Mouse (Mus musculus): ENCODE measurements at regions not wholly inside any gene's neighbourhood (a gene's known extent, or its start where the extent isn't known, plus 50 kb on each side); places are given as distances from the start of the nearest gene placed in this dataset.

- Histone ChIP-seq H3K27me3 (ENCODE audit: control insufficient read depth, insufficient read depth, low read depth, low read length) (no peaks in the 10 kb centered on the region), H3K4me3 (ENCODE audit: low read length) (no peak overlapping the region), H3K4me2 (ENCODE audit: low read depth, low read length) (no peak overlapping the region), H3K36me3 (ENCODE audit: control insufficient read depth, insufficient read depth, low read length) (no peaks in the 10 kb centered on the region), H3K9me3 (ENCODE audit: control insufficient read depth, low read length) (no peaks in the 10 kb centered on the region), H3K27ac (ENCODE audit: low read length) (no peak overlapping the region), H3K9ac (ENCODE audit: low read length) (no peak overlapping the region), H3K4me1 (replicated peaks; ENCODE audit: control insufficient read depth, insufficient read depth, low read length) (no peaks in the 10 kb centered on the region)
- ATAC-seq (ENCODE audit: low read depth) = no peak
- 52% methylated on average over 1 of the region's 1 CpGs for WGBS
These were observed 375.2 kb downstream of the Fam84a start for GRCm38 (mm10) chr12:13776687-13777086.

- Histone ChIP-seq H3K9ac (ENCODE audit: low read length) (no peak overlapping the region), H3K9me3 (ENCODE audit: control insufficient read depth, low read length) (no peaks in the 10 kb centered on the region)
- ATAC-seq (ENCODE audit: low read depth) = no peak
These were observed 382.2 kb downstream of the Fam84a start for GRCm38 (mm10) chr12:13769696-13770095.

GRCm38 (mm10) chr12:13769156-13769555 lies 382.7 kb downstream of the Fam84a start:
- H3K27me3 ChIP-seq (ENCODE audit: control insufficient read depth, insufficient read depth, low read depth, low read length) = no peaks in the 10 kb centered on the region
- no peak overlapping the region for H3K9ac ChIP-seq (ENCODE audit: low read length)
- H3K9me3 ChIP-seq (ENCODE audit: control insufficient read depth, low read length) = no peaks in the 10 kb centered on the region
- no peak overlapping the region for H3K4me2 ChIP-seq (ENCODE audit: low read depth, low read length)
- WGBS = 85% methylated on average over 3 of the region's 4 CpGs
- no peak overlapping the region for H3K27ac ChIP-seq (ENCODE audit: low read length)
- no peak overlapping the region for H3K4me3 ChIP-seq (ENCODE audit: low read length)
- H3K4me1 ChIP-seq (replicated peaks; ENCODE audit: control insufficient read depth, insufficient read depth, low read length) = no peaks in the 10 kb centered on the region
- no peak for ATAC-seq (ENCODE audit: low read depth)
- H3K36me3 ChIP-seq (ENCODE audit: control insufficient read depth, insufficient read depth, low read length) = no peaks in the 10 kb centered on the region

More at GRCm38 (mm10) chr12:13769696-13770095, 382.2 kb downstream of the Fam84a start:
- no peak overlapping the region for H3K4me2 ChIP-seq (ENCODE audit: low read depth, low read length)
- H3K27me3 ChIP-seq (ENCODE audit: control insufficient read depth, insufficient read depth, low read depth, low read length) = no peaks in the 10 kb centered on the region
- no peaks in the 10 kb centered on the region for H3K4me1 ChIP-seq (replicated peaks; ENCODE audit: control insufficient read depth, insufficient read depth, low read length)
- 84% methylated on average over 2 of the region's 2 CpGs for WGBS
- H3K4me3 ChIP-seq (ENCODE audit: low read length) = no peak overlapping the region
- H3K36me3 ChIP-seq (ENCODE audit: control insufficient read depth, insufficient read depth, low read length) = no peaks in the 10 kb centered on the region
- no peak overlapping the region for H3K27ac ChIP-seq (ENCODE audit: low read length)

- Histone ChIP-seq H3K9me3 (ENCODE audit: control insufficient read depth, low read length) (no peaks in the 10 kb centered on the region), H3K36me3 (ENCODE audit: control insufficient read depth, insufficient read depth, low read length) (no peaks in the 10 kb centered on the region), H3K4me1 (replicated peaks; ENCODE audit: control insufficient read depth, insufficient read depth, low read length) (no peaks in the 10 kb centered on the region), H3K4me2 (ENCODE audit: low read depth, low read length) (no peak overlapping the region), H3K27ac (ENCODE audit: low read length) (no peak overlapping the region), H3K27me3 (ENCODE audit: control insufficient read depth, insufficient read depth, low read depth, low read length) (no peaks in the 10 kb centered on the region), H3K4me3 (ENCODE audit: low read length) (no peak overlapping the region), H3K9ac (ENCODE audit: low read length) (no peak overlapping the region)
- ATAC-seq (ENCODE audit: low read depth) = no peak
- 91% methylated on average over 3 of the region's 3 CpGs for WGBS
These were observed 385.4 kb downstream of the Fam84a start for GRCm38 (mm10) chr12:13766486-13766885.

GRCm38 (mm10) chr12:13753878-13754277 lies 398.0 kb downstream of the Fam84a start:
- H3K36me3 ChIP-seq (ENCODE audit: control insufficient read depth, insufficient read depth, low read length) = no peaks in the 10 kb centered on the region
- no peak overlapping the region for H3K4me3 ChIP-seq (ENCODE audit: low read length)
- no peak overlapping the region for H3K27ac ChIP-seq (ENCODE audit: low read length)
- WGBS = 82% methylated on average over 2 of the region's 2 CpGs
- no peak overlapping the region for H3K9ac ChIP-seq (ENCODE audit: low read length)
- no peak for ATAC-seq (ENCODE audit: low read depth)
- H3K4me1 ChIP-seq (replicated peaks; ENCODE audit: control insufficient read depth, insufficient read depth, low read length) = no peaks in the 10 kb centered on the region
- no peaks in the 10 kb centered on the region for H3K27me3 ChIP-seq (ENCODE audit: control insufficient read depth, insufficient read depth, low read depth, low read length)
- no peaks in the 10 kb centered on the region for H3K9me3 ChIP-seq (ENCODE audit: control insufficient read depth, low read length)
- no peak overlapping the region for H3K4me2 ChIP-seq (ENCODE audit: low read depth, low read length)

GRCm38 (mm10) chr12:13744323-13744931 lies 407.4 kb downstream of the Fam84a start:
- H3K27me3 ChIP-seq (ENCODE audit: control insufficient read depth, insufficient read depth, low read depth, low read length) = no peaks in the 10 kb centered on the region
- no peaks in the 10 kb centered on the region for H3K36me3 ChIP-seq (ENCODE audit: control insufficient read depth, insufficient read depth, low read length)
- no peak overlapping the region for H3K4me2 ChIP-seq (ENCODE audit: low read depth, low read length)
- no peak overlapping the region for H3K9ac ChIP-seq (ENCODE audit: low read length)
- no peak overlapping the region for H3K27ac ChIP-seq (ENCODE audit: low read length)
- no peak for ATAC-seq (ENCODE audit: low read depth)
- WGBS = 58% methylated on average over 2 of the region's 2 CpGs
- H3K4me1 ChIP-seq (replicated peaks; ENCODE audit: control insufficient read depth, insufficient read depth, low read length) = no peaks in the 10 kb centered on the region
- H3K4me3 ChIP-seq (ENCODE audit: low read length) = no peak overlapping the region
- no peaks in the 10 kb centered on the region for H3K9me3 ChIP-seq (ENCODE audit: control insufficient read depth, low read length)

GRCm38 (mm10) chr12:13729901-13730637 lies 421.8 kb downstream of the Fam84a start:
- Histone ChIP-seq H3K27ac (ENCODE audit: low read length) (no peak overlapping the region), H3K9ac (ENCODE audit: low read length) (no peak overlapping the region), H3K27me3 (ENCODE audit: control insufficient read depth, insufficient read depth, low read depth, low read length) (no peaks in the 10 kb centered on the region), H3K4me3 (ENCODE audit: low read length) (no peak overlapping the region), H3K36me3 (ENCODE audit: control insufficient read depth, insufficient read depth, low read length) (no peaks in the 10 kb centered on the region), H3K4me1 (replicated peaks; ENCODE audit: control insufficient read depth, insufficient read depth, low read length) (no peaks in the 10 kb centered on the region), H3K9me3 (ENCODE audit: control insufficient read depth, low read length) (no peaks in the 10 kb centered on the region), H3K4me2 (ENCODE audit: low read depth, low read length) (no peak overlapping the region)
- ATAC-seq (ENCODE audit: low read depth) = no peak
- WGBS = 44% methylated on average over 2 of the region's 2 CpGs

- Histone ChIP-seq H3K9ac (ENCODE audit: low read length) (no peak overlapping the region), H3K4me3 (ENCODE audit: low read length) (no peak overlapping the region), H3K27me3 (ENCODE audit: control insufficient read depth, insufficient read depth, low read depth, low read length) (no peaks in the 10 kb centered on the region), H3K27ac (ENCODE audit: low read length) (no peak overlapping the region), H3K36me3 (ENCODE audit: control insufficient read depth, insufficient read depth, low read length) (no peaks in the 10 kb centered on the region), H3K4me2 (ENCODE audit: low read depth, low read length) (no peak overlapping the region), H3K4me1 (replicated peaks; ENCODE audit: control insufficient read depth, insufficient read depth, low read length) (no peaks in the 10 kb centered on the region), H3K9me3 (ENCODE audit: control insufficient read depth, low read length) (no peaks in the 10 kb centered on the region)
- WGBS = 79% methylated on average over 4 of the region's 4 CpGs
- ATAC-seq (ENCODE audit: low read depth) = no peak
These were observed 422.9 kb downstream of the Fam84a start for GRCm38 (mm10) chr12:13728986-13729385.

GRCm38 (mm10) chr12:13724511-13724910 lies 427.3 kb downstream of the Fam84a start:
- Histone ChIP-seq H3K36me3 (ENCODE audit: control insufficient read depth, insufficient read depth, low read length) (no peaks in the 10 kb centered on the region), H3K4me1 (replicated peaks; ENCODE audit: control insufficient read depth, insufficient read depth, low read length) (no peaks in the 10 kb centered on the region), H3K9me3 (ENCODE audit: control insufficient read depth, low read length) (no peaks in the 10 kb centered on the region), H3K27ac (ENCODE audit: low read length) (no peak overlapping the region), H3K4me2 (ENCODE audit: low read depth, low read length) (no peak overlapping the region), H3K4me3 (ENCODE audit: low read length) (no peak overlapping the region), H3K27me3 (ENCODE audit: control insufficient read depth, insufficient read depth, low read depth, low read length) (no peaks in the 10 kb centered on the region), H3K9ac (ENCODE audit: low read length) (no peak overlapping the region)
- WGBS = 35% methylated on average over 2 of the region's 2 CpGs
- no peak for ATAC-seq (ENCODE audit: low read depth)
